Mouse (Mus musculus): ENCODE measurements at regions not wholly inside any gene's neighbourhood (a gene's known extent, or its start where the extent isn't known, plus 50 kb on each side); places are given as distances from the start of the nearest gene placed in this dataset.

GRCm38 (mm10) chr16:42808864-42809263 is 66.8 kb upstream of the Zbtb20 start:
- no peak for DNase-seq (ENCODE audit: low spot score in 2 of 2)

GRCm38 (mm10) chr16:42807536-42807935 is 68.1 kb upstream of the Zbtb20 start:
- DNase-seq (ENCODE audit: low spot score in 2 of 2) = no peak

- no peak for DNase-seq (ENCODE audit: low spot score in 2 of 2)
Observed at GRCm38 (mm10) chr16:42803609-42804008, 72.1 kb upstream of the Zbtb20 start.

GRCm38 (mm10) chr16:42792571-42792970 is 83.1 kb upstream of the Zbtb20 start:
- no peak for DNase-seq (ENCODE audit: low spot score in 2 of 2)

DNA sequence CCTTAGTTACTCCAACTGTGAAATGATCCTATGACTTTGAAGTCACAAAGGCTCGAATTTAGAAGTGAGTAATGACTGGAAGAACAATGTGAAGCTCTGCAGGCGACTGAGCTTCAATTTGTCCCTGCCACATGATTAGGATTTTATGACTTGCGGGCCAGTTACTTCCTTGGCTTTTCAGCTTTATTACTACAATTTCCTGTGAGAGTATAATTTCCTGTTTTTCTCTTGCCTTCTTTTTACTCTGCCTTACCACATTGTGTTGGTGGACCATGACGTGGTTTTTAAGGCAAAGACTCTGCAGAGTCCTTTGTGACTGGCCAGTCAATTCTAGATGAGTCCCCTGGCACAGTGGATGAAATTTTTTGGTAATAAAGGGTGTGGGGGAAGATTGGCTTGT is 91.0 kb upstream of the Zbtb20 start:
- no peak for DNase-seq (ENCODE audit: low spot score in 2 of 2)

DNA sequence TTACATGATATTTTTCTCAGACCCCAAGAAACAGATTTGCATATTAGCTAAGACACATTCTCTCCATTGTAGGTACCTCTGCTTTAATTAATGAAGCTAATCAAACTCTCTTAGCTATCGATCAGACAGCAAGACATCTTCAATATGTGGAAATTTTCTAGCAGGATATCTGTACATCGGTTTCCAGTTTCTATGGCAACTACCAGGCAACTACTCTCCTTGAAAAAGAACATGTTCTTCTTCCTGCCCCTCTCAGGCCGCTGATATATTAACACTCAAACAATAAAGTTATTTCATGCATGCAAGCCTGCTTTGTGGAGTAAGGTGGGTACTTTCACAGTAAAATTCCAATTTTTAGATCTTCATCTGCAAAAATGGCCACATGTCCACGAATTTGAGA is 91.7 kb upstream of the Zbtb20 start:
- DNase-seq (ENCODE audit: low spot score in 2 of 2) = no peak

- DNase-seq (ENCODE audit: low spot score in 2 of 2) = peak in 1 of 2 experiments; percentile 27
Observed at GRCm38 (mm10) chr16:42782091-42782679, 93.5 kb upstream of the Zbtb20 start.

- DNase-seq (ENCODE audit: low spot score in 2 of 2) = peak in 1 of 2 experiments; percentile 27
Observed at GRCm38 (mm10) chr16:42781096-42782071, 94.3 kb upstream of the Zbtb20 start.

DNA sequence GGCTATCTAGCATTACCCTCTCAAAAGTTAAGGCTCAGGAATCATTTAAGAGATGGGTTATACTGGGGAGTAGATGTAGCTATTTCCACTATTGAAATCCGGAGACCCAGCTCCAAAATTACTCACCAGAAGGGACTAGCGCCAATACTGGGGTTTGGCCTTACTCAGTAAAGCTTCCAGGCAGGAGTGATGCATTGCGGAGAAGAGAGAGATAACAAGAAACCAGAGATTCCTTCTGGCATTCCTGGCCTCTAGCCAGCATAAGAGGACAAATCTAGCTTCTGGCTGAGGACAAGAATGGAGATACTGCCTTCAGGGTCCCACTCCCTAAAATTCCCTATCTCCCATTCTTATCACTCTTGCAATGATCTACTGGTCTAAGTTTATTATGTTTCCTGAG is 95.7 kb upstream of the Zbtb20 start:
- DNase-seq (ENCODE audit: low spot score in 2 of 2) = no peak

DNA sequence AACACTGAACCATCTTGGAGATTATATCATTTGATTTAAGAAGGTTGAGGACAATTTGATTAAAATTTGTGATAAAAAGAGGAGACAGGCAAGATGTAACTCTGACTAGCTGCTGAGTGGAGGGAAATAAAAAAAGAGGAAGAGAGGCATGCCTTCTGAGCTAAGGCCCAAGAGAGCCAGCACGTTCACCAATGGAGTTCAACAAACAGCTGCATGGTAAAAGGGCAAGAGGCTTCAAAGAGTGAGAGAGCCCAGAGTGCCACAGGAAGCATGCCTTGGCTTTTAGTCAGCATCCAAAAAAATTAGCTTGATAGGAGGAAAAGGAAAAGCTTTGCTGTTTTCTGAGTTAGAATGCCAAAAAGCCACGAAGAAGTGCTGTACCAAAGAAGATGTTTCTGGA is 103.0 kb upstream of the Zbtb20 start:
- no peak for DNase-seq (ENCODE audit: low spot score in 2 of 2)

DNA sequence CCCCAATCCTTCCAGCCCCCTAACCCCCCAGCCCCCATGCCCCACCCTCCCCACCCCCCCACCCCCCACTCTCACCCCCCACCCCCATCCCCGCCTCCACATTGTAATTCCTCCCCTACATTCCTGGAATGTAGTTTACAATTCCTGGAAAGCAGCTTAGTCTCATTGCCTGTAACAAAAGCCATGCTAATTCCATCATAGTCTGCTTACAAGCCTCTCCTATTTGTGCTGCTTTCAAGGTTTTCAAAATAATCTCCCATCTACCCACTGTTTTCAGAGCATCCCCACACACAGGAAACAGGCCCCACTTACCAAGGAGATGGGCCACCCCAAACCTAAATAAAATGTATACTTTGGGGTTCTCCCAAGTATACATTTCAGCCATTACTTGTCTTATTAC is 105.5 kb upstream of the Zbtb20 start:
- no peak for DNase-seq (ENCODE audit: low spot score in 2 of 2)

DNA sequence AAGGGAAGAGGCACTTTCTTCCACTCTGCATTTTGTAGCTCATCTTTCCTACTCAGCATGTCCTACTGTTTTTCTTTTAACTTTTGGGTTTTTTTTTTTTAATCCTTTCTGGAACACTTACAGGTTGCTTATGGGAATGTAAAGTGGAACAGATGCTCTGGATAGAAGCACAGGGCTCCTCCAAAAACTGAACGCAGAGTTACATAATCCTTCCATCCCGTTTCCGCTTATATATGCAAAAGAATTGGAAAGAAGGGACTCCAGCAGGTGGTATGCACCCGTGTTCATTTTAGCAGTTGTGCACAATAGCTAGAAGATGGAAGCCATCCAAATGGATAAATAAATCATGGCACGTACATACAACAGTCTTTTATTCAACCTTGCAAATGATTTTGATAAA is 127.0 kb upstream of the Zbtb20 start:
- no peak for DNase-seq (ENCODE audit: low spot score in 2 of 2)

- no peak for DNase-seq (ENCODE audit: low spot score in 2 of 2)
Observed at GRCm38 (mm10) chr16:42745943-42746675, 129.6 kb upstream of the Zbtb20 start.

DNA sequence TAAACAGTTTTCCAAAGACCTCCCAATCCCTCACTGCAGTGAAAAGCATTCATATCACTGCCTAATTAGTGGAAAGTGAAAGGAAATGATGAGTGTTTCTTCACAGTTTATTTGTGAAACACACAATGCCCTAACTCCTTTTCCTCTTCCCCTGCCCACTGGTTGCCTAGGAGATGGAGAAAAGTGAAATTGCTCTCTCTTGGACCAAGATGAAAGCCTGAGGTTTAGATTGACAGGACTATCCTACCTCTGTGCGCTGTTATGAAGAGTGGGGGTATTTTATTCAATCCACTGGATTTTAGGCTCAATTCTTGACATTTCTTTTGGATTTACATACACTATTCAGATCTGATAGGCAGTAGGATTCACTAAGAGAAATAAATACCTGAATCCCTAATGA is 132.1 kb upstream of the Zbtb20 start:
- no peak for DNase-seq (ENCODE audit: low spot score in 2 of 2)

GRCm38 (mm10) chr16:42743120-42743519 is 132.6 kb upstream of the Zbtb20 start:
- no peak for DNase-seq (ENCODE audit: low spot score in 2 of 2)

- DNase-seq (ENCODE audit: low spot score in 2 of 2) = no peak
Observed at GRCm38 (mm10) chr16:42727826-42728225, 147.9 kb upstream of the Zbtb20 start.

GRCm38 (mm10) chr16:42719915-42720314 is 155.8 kb upstream of the Zbtb20 start:
- no peak for DNase-seq (ENCODE audit: low spot score in 2 of 2)

- DNase-seq (ENCODE audit: low spot score in 2 of 2) = no peak
Observed at GRCm38 (mm10) chr16:42718452-42718851, 157.2 kb upstream of the Zbtb20 start.

GRCm38 (mm10) chr16:42717828-42718412 is 157.8 kb upstream of the Zbtb20 start:
- no peak for DNase-seq (ENCODE audit: low spot score in 2 of 2)

DNA sequence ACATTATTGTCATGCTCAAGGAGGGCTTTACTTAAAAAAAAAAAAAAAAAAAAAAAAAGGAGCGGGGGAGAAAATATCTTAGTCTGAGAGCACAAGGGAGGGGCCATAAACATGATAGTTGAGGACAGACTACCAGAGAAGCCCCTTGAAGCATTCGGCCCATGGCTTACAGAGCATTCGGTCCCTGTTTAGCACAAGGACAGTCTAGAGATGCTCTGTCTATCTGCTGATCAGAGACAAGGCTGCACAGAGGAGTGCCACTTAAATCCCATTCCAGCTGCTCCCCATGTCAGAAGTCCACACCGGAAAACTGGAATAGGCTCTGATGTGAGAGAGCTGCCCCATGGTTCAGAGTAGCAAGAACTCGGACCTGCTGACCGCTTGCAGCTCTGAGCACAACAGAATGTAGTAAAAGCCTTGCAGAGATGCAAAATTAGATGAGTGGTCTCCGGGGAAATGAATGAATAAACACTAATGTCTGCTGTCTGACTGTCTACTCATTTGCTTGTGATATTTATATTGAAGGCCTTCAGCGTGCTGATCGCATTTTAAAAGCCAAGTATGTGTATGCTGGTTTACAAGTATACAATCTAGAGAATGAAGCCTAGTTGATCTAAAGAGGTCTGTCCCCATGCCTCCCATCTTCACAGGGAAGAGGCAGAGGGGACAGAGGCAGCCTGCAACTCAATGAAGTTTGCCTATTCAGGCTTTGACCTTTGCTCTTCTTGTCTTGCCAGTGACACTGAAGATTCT is 158.4 kb upstream of the Zbtb20 start:
- no peak for DNase-seq (ENCODE audit: low spot score in 2 of 2)

DNA sequence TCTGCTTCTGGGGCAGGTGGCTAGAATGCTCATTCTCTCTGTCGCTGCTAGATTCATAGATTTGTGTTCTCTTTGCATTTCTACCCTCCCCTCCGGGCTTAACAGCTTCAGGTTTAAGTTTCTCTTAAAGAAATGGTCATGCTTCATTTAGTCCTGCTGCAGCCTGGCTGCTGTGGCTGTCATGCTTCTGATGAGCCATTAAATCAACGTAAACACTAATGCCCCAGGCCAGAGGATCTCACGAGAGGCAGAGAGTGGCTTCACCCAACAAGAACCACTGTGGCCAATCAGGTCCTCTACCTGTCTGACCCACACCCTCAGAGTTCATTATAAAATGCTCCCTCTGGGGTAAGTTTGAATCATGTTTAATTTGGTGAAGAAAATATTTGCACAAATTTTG is 173.0 kb upstream of the Zbtb20 start:
- no peak for DNase-seq (ENCODE audit: low spot score in 2 of 2)
